ENCODE assay signal across 18 mouse cellular contexts in the genomic region with DNA sequence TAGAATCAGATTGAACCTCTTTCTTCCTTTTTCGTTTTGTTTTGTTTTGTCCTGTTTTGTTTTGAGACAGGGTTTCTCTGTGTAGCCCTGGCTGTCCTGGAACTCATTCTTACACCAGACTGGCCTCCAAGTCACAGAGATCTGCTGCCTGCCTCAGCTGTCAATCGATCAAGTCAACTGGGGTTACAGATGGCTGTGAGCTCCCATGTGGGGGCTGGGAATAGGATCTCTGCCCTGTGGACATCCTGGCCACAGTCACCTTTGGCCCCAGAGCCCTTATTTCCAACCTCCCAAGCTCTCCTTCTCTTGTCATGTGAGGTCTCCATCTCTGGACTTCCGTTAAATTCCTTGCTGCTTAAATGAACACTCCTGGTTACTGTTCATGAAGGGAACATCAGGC.
"Had no signal": no experiment of that assay in that cellular context is flagged by ENCODE, and none has a peak within 500 bp of the region (broad histone marks: within the 10 kb centered on the region; RNA-seq: fewer than 3 reads in every experiment).

No protein-coding gene starts in this region.

- H3K4me3 ChIP-seq: lung, embryonic 15.5 days; megakaryocyte, embryonic 14.5 days; midbrain, embryonic 13.5 days; midbrain, embryonic 15.5 days; neural tube, embryonic 12.5 days; stomach, embryonic 15.5 days had no signal

- H3K9me3 ChIP-seq: lung, embryonic 15.5 days; megakaryocyte, embryonic 14.5 days; midbrain, embryonic 13.5 days; midbrain, embryonic 15.5 days; neural tube, embryonic 12.5 days; stomach, embryonic 15.5 days had no signal

- H3K9ac ChIP-seq: liver, embryonic 14.5 days; lung, embryonic 15.5 days; midbrain, embryonic 13.5 days; midbrain, embryonic 15.5 days; neural tube, embryonic 12.5 days; stomach, embryonic 15.5 days had no signal

- H3K27me3 ChIP-seq: lung, embryonic 15.5 days; midbrain, embryonic 13.5 days; midbrain, embryonic 15.5 days; neural tube, embryonic 12.5 days; stomach, embryonic 15.5 days had no signal

- H3K27ac ChIP-seq: liver, embryonic 14.5 days; lung, embryonic 15.5 days; macrophage; midbrain, embryonic 13.5 days; midbrain, embryonic 15.5 days; neural tube, embryonic 12.5 days; stomach, embryonic 15.5 days had no signal

- ATAC-seq: lung, postnatal 0 days; midbrain, embryonic 13.5 days; midbrain, embryonic 15.5 days had no signal

- DNase-seq: lung, adult 2 months; lung, postnatal 14 days; lung, postnatal 36 days; right cerebral cortex, adult 18-20 months; right cerebral cortex, postnatal 25 days; thymus, adult 18-20 months; thymus, postnatal 14 days; thymus, postnatal 36 days had no signal

- H3K36me3 ChIP-seq: lung, embryonic 15.5 days; midbrain, embryonic 13.5 days; midbrain, embryonic 15.5 days; neural tube, embryonic 12.5 days; stomach, embryonic 15.5 days had no signal

- H3K4me2 ChIP-seq: lung, embryonic 15.5 days; midbrain, embryonic 11.5 days; midbrain, embryonic 13.5 days; midbrain, embryonic 15.5 days; neural tube, embryonic 12.5 days; stomach, embryonic 15.5 days had no signal

- H3K4me1 ChIP-seq: lung, embryonic 15.5 days; midbrain, embryonic 13.5 days; midbrain, embryonic 15.5 days; stomach, embryonic 15.5 days had no signal
